Comparison of ENCODE assay signal across 8 mouse cellular contexts in genomic region chr10:9900315-9901070, GRCm38 (mm10). TPM values are rescaled to one million over a fixed set of nuclear protein-coding genes. Genes with fewer than 3 reads are reported as not detected.
DNase-seq lines count a peak whose midpoint lies in the region; ATAC-seq lines count a peak whose summit lies in the region.

No protein-coding gene starts in this region.

- H3K27me3 ChIP-seq in forebrain, embryonic 11.5 days (ENCODE audit: control insufficient read depth, insufficient read depth, low read length): no peaks in the 10 kb centered on the region
- H3K27me3 ChIP-seq in hindbrain, embryonic 10.5 days (ENCODE audit: insufficient read depth, poor library complexity, severe bottlenecking): no peaks in the 10 kb centered on the region

- H3K27ac ChIP-seq in forebrain, embryonic 11.5 days (ENCODE audit: low read depth, low read length): peak overlapping the region; percentile 84
- peak overlapping the region; percentile 97 for H3K27ac ChIP-seq in hindbrain, embryonic 10.5 days
- H3K27ac ChIP-seq in macrophage: peak overlapping the region; percentile 68

- peak; percentile 25 for ATAC-seq in frontal cortex, adult (ENCODE audit: low TSS enrichment)
- ATAC-seq in forebrain, embryonic 11.5 days (replicated peaks; ENCODE audit: low FRiP score): peak; percentile 61

- under 1% methylated on average over 50 of the region's 81 CpGs for WGBS in forebrain, embryonic 11.5 days
- WGBS in hindbrain, embryonic 10.5 days: under 1% methylated on average over 81 of the region's 81 CpGs
- 1% methylated on average over 78 of the region's 81 CpGs for WGBS in macrophage (ENCODE audit: missing documents)

- peak overlapping the region; percentile 82 for H3K4me3 ChIP-seq in forebrain, embryonic 11.5 days (ENCODE audit: low read depth, low read length)
- H3K4me3 ChIP-seq in hindbrain, embryonic 10.5 days: peak overlapping the region; percentile 78
- peak overlapping the region; percentile 73 for H3K4me3 ChIP-seq in macrophage (ENCODE audit: inconsistent target)

- no peaks in the 10 kb centered on the region for H3K36me3 ChIP-seq in forebrain, embryonic 11.5 days (ENCODE audit: control insufficient read depth, insufficient read depth, low read length)
- H3K36me3 ChIP-seq in hindbrain, embryonic 10.5 days: no peaks in the 10 kb centered on the region
- no peaks in the 10 kb centered on the region for H3K36me3 ChIP-seq in macrophage (ENCODE audit: inconsistent target)

- H3K4me2 ChIP-seq in forebrain, embryonic 11.5 days (ENCODE audit: low read depth, low read length, severe bottlenecking): peak overlapping the region; percentile 94

- peaks cover 50% of the 10 kb centered on the region for H3K79me2 ChIP-seq in macrophage (ENCODE audit: inconsistent target)

- H3K9me3 ChIP-seq in forebrain, embryonic 11.5 days (ENCODE audit: control insufficient read depth, low read length): no peaks in the 10 kb centered on the region
- no peaks in the 10 kb centered on the region for H3K9me3 ChIP-seq in hindbrain, embryonic 10.5 days

- no peak for DNase-seq in frontal cortex, adult 2 months (ENCODE audit: extremely low spot score in 1 of 2, low spot score in 1 of 2)
- DNase-seq in brain, adult 2 months (ENCODE audit: low read depth, low spot score): peak; percentile 59
- DNase-seq in forebrain, embryonic 11.5 days (ENCODE audit: low spot score): peak; percentile 78
- peak; percentile 73 for DNase-seq in hindbrain, embryonic 10.5 days (ENCODE audit: low spot score)
- DNase-seq in left cerebral cortex, adult 18-20 months (ENCODE audit: low spot score in 2 of 2): peak; percentile 18 to 53
- DNase-seq in right cerebral cortex, postnatal 4 days: peak; percentile 48

- peak overlapping the region; percentile 93 for H3K9ac ChIP-seq in forebrain, embryonic 11.5 days (ENCODE audit: low read length)

- peaks cover 5% of the 10 kb centered on the region; the same call in 1 of the 2 replicates for H3K4me1 ChIP-seq in forebrain, embryonic 11.5 days (replicated peaks; ENCODE audit: control insufficient read depth, insufficient read depth, low read length)
- peaks cover 23% of the 10 kb centered on the region for H3K4me1 ChIP-seq in hindbrain, embryonic 10.5 days (replicated peaks)

RNA-seq across cellular contexts. Expression of gene Stxbp5, which starts 0.4 kb away (rescaled TPM):
- 38.1 and 43.0 TPM in 2 replicates for polyA plus RNA-seq in frontal cortex, adult 2 months (2012; rRNA removed)
- 5.8 and 7.1 TPM in 2 replicates for polyA plus RNA-seq in forebrain, embryonic 11.5 days (2014; fragmentation: Nextera tagmentation; extraction: Ambion mirVana)
- polyA plus RNA-seq in hindbrain, embryonic 10.5 days (2016; fragmentation: Nextera tagmentation; extraction: Ambion mirVana): 4.1 and 4.9 TPM in 2 replicates
- total RNA-seq in left cerebral cortex, adult 18-20 months (2021): 100 to 1,000 TPM in 1 of 2 experiments, 10 to 100 TPM in 1; 97.0 to 107 TPM
- 100 to 1,000 TPM; 115 to 676 (median 316) TPM for total RNA-seq in macrophage (2018; cell fraction: chromatin; rRNA removed)
- total RNA-seq in macrophage (2018; cell fraction: cytosol; rRNA removed): 100 to 1,000 TPM in 3 of 26 experiments, 10 to 100 TPM in 23; 44.1 to 107 (median 65.4) TPM
- total RNA-seq in macrophage (2018; cell fraction: nucleus; rRNA removed): 100 to 1,000 TPM in 21 of 26 experiments, 10 to 100 TPM in 5; 75.8 to 438 (median 173) TPM
- 45.1 to 61.9 TPM (median 56.5 TPM) in 3 replicates for polyA plus RNA-seq in macrophage (2018)

Comparison
In these comparisons a context has a peak if more than half of its experiments do, and no peak if none do; other contexts are left out.
1. DNase-seq: peak in brain, adult 2 months (single experiment), forebrain, embryonic 11.5 days (single experiment), hindbrain, embryonic 10.5 days (single experiment), left cerebral cortex, adult 18-20 months (2 of 2) and right cerebral cortex, postnatal 4 days (single experiment); none in frontal cortex, adult 2 months (0 of 2).
2. Peak in every context shown above with its lines, with median percentiles within 50 percentile points of each other: H3K27ac ChIP-seq and H3K4me3 ChIP-seq.